Mouse (Mus musculus) fat pad, adult 2 months (tissue): Measurements from ENCODE around the gene Gpx2.

ENCODE experiments used
- DNase-seq: peaks from one replicate; pipeline ENCODE4 v3.0.0-alpha.2; 2011; ENCODE audit warnings: low read depth, low spot score; ENCODE audit errors: extremely low read depth

The Gpx2 gene

GRCm38 (mm10) chr12:76765354-76765851 is 30.0 kb downstream of the Gpx2 start, which contains the start of the genes Churc1 and Fntb:
Churc1 (plus strand) TSS chr12:76765538.
Fntb (plus strand) TSS chr12:76765589.
- DNase-seq = no peak

DNA sequence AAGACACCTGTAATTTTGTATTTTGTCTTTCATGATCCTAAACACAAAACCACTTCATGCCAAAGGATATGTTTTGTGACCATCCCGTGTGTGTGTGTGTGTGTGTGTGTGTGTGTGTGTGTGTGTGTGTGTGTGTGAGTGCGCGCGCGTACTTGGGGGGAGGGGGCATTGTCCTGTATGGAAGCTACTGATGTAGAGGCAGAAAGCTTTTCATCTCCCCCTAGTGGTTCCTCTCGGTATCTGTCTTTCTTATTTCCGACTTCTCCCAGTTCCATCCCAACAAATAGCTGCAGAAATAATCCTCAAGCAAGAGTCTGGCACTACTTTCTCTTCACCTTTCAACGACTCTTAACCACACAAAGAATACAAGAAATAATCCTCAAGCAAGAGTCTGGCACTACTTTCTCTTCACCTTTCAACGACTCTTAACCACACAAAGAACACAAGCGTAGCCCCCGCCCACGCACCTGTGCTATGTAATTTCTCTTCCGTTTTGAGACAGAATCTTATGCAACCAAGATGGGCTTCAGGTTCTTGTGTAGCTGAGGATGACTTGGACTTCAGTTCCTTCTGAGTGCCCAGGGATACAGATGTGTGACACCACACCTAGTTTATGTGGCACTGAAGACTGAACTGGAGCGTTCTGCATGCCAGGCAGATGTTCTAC is 42.6 kb downstream of the Gpx2 start:
- DNase-seq = no peak

GRCm38 (mm10) chr12:76750866-76751459 is 44.4 kb downstream of the Gpx2 start:
- no peak for DNase-seq
